ENCODE assay signal across 15 mouse cellular contexts in the genomic region with DNA sequence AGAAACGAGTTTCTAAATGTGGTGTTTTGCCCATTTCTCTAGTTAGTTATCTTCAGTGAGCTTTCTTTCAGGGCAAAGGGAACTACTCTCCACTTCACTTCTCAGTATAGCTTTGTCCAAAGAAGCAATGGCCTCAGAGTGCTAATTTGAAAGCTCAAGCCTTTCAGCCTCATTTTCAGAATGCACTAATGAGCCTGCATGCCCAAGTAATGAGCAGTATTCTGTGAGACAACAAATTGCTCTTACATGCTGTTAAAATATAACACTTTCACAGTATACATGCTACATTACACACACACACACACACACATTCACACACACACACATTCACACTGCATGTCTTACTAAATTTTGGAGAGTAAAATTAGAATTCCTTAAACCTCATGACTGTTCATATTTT.
"Had no signal": no experiment of that assay in that cellular context is flagged by ENCODE, and none has a peak within 500 bp of the region (broad histone marks: within the 10 kb centered on the region; RNA-seq: fewer than 3 reads in every experiment).

No protein-coding gene starts in this region.

- H3K27me3 ChIP-seq: liver, embryonic 15.5 days; midbrain, embryonic 15.5 days; neural tube, embryonic 12.5 days had no signal

- DNase-seq: kidney, adult 8-10 months; kidney, postnatal 4 days; lung, adult 2 months; lung, postnatal 36 days; right cerebral cortex, adult 18-20 months; thymus, adult 18-20 months; thymus, postnatal 14 days had no signal

- H3K4me2 ChIP-seq: liver, embryonic 11.5 days; liver, embryonic 15.5 days; midbrain, embryonic 15.5 days; neural tube, embryonic 12.5 days had no signal

- H3K27ac ChIP-seq: layer of hippocampus, adult 2 months; left cerebral cortex, adult 2 months; limb, embryonic 10.5 days; liver, embryonic 15.5 days; midbrain, embryonic 15.5 days; neural tube, embryonic 12.5 days had no signal

- H3K9me3 ChIP-seq: limb, embryonic 10.5 days; liver, embryonic 15.5 days; midbrain, embryonic 15.5 days; neural tube, embryonic 12.5 days had no signal

- H3K36me3 ChIP-seq: limb, embryonic 10.5 days; liver, embryonic 15.5 days; midbrain, embryonic 15.5 days; neural tube, embryonic 12.5 days had no signal

- H3K4me3 ChIP-seq: layer of hippocampus, adult 2 months; left cerebral cortex, adult 2 months; limb, embryonic 10.5 days; liver, embryonic 15.5 days; midbrain, embryonic 15.5 days; neural tube, embryonic 12.5 days had no signal

- ATAC-seq: lung, postnatal 0 days; midbrain, embryonic 15.5 days had no signal

- H3K4me1 ChIP-seq: limb, embryonic 10.5 days; liver, embryonic 15.5 days; midbrain, embryonic 15.5 days; neural tube, embryonic 12.5 days had no signal

- H3K9ac ChIP-seq: liver, embryonic 15.5 days; midbrain, embryonic 15.5 days; neural tube, embryonic 12.5 days had no signal
